Mouse (Mus musculus) MEL (cell line): ENCODE results near the gene Tnfrsf4. TPM values are rescaled to one million over a fixed set of nuclear protein-coding genes. Genes with fewer than 3 reads are reported as not detected.

Source experiments
- DNase-seq: peaks from one replicate; pipeline ENCODE4 v3.0.0; 2011; ENCODE audit warnings: low read depth, low spot score
- H3K27ac ChIP-seq: 2 replicates; pipeline ENCODE4 v1.5.1; 2012; ENCODE audit warnings: low read depth, mild to moderate bottlenecking, control low read depth, low read length, moderate library complexity; ENCODE audit not compliant: control insufficient read depth
- H3K27me3 ChIP-seq, 2 experiments: fragments of 150-350 bp in 1 of 2; sonication (generic) in 1 of 2; 2 replicates each; pipeline ENCODE4 v1.6.1; 2012; ENCODE audit warnings: low read length in 2 of 2, mild to moderate bottlenecking in 2 of 2, improper control_type of control experiment in 1 of 2, moderate library complexity in 1 of 2; ENCODE audit not compliant: insufficient read depth in 2 of 2, control insufficient read depth in 1 of 2
- H3K36me3 ChIP-seq, 2 experiments: 2 replicates each; pipeline ENCODE4 v1.6.1; 2012 to 2014; ENCODE audit warnings: low read length in 2 of 2, improper control_type of control experiment in 1 of 2, inconsistent platforms in 1 of 2, mild to moderate bottlenecking in 1 of 2; ENCODE audit not compliant: insufficient read depth in 2 of 2, control insufficient read depth in 1 of 2
- H3K4me1 ChIP-seq, 2 experiments: fragments of 150-350 bp in 1 of 2; sonication (generic) in 1 of 2; 2 replicates each; pipeline ENCODE4 v1.6.1; 2012; ENCODE audit warnings: low read length in 2 of 2, improper control_type of control experiment in 1 of 2, mild to moderate bottlenecking in 1 of 2; ENCODE audit not compliant: insufficient read depth in 2 of 2, control insufficient read depth in 1 of 2
- H3K4me3 ChIP-seq, 2 experiments: fragments of 150-350 bp in 1 of 2; sonication (generic) in 1 of 2; 2 replicates each; pipeline ENCODE4 v1.5.1; 2012; ENCODE audit warnings: low read depth in 2 of 2, low read length in 2 of 2, mild to moderate bottlenecking in 2 of 2, moderate library complexity in 2 of 2, control low read depth in 1 of 2, improper control_type of control experiment in 1 of 2; ENCODE audit not compliant: control insufficient read depth in 1 of 2, insufficient read depth in 1 of 2
- H3K79me2 ChIP-seq: 2 replicates; pipeline ENCODE4 v1.6.1; 2012; ENCODE audit warnings: mild to moderate bottlenecking, low read length, moderate library complexity; ENCODE audit not compliant: control insufficient read depth, poor library complexity, insufficient read depth
- H3K9ac ChIP-seq: 2 replicates; pipeline ENCODE4 v1.6.1; 2012; ENCODE audit warnings: low read depth, mild to moderate bottlenecking, control low read depth, low read length, moderate library complexity; ENCODE audit not compliant: control insufficient read depth, poor library complexity, severe bottlenecking
- H3K9me3 ChIP-seq: fragments of 150-350 bp; sonication (generic); replicated peaks from 2 replicates; pipeline ENCODE4 v1.6.1; 2012; ENCODE audit warnings: mild to moderate bottlenecking, low read length, improper control_type of control experiment, moderate library complexity; ENCODE audit not compliant: insufficient read depth
- CHD1 ChIP-seq: IDR thresholded peaks from 2 replicates; pipeline ENCODE4 v1.6.1; 2012; ENCODE audit warnings: low read depth, mild to moderate bottlenecking, inconsistent platforms, low read length, improper control_type of control experiment
- CHD2 ChIP-seq: IDR thresholded peaks from 2 replicates; pipeline ENCODE4 v1.6.1; 2011; ENCODE audit warnings: low read length, improper control_type of control experiment
- CTCF ChIP-seq, 3 experiments: IDR thresholded peaks in 2 of 3; conservative IDR thresholded peaks in 1 of 3; 2 replicates each; pipeline ENCODE4 v1.5.1; 2011 to 2012; ENCODE audit warnings: low read length in 3 of 3, low read depth in 2 of 3, mild to moderate bottlenecking in 2 of 3, improper control_type of control experiment in 1 of 3, inconsistent platforms in 1 of 3, mixed read lengths in 1 of 3, moderate library complexity in 1 of 3; ENCODE audit not compliant: control insufficient read depth in 1 of 3, insufficient read depth in 1 of 3, poor library complexity in 1 of 3, severe bottlenecking in 1 of 3
- E2F4 ChIP-seq: IDR thresholded peaks from 2 replicates; pipeline ENCODE4 v1.6.1; 2011; ENCODE audit warnings: low read depth, low read length, improper control_type of control experiment, borderline replicate concordance
- ELF1 ChIP-seq: IDR thresholded peaks from 2 replicates; pipeline ENCODE4 v1.6.1; 2014; ENCODE audit warnings: low read depth, mild to moderate bottlenecking, inconsistent platforms, low read length, improper control_type of control experiment, moderate library complexity
- EP300 ChIP-seq, 2 experiments: IDR thresholded peaks; 2 replicates each; pipeline ENCODE4 v1.6.1; 2011; ENCODE audit warnings: improper control_type of control experiment in 2 of 2, low read length in 2 of 2, low read depth in 1 of 2, mild to moderate bottlenecking in 1 of 2
- ETS1 ChIP-seq: IDR thresholded peaks from 2 replicates; pipeline ENCODE4 v1.6.1; 2012; ENCODE audit warnings: low read depth, mild to moderate bottlenecking, inconsistent platforms, low read length, improper control_type of control experiment, moderate library complexity
- GABPA ChIP-seq: IDR thresholded peaks from 2 replicates; pipeline ENCODE4 v1.6.1; 2012; ENCODE audit warnings: low read depth, mild to moderate bottlenecking, inconsistent platforms, low read length, improper control_type of control experiment, moderate library complexity
- GATA1 ChIP-seq: IDR thresholded peaks from 2 replicates; pipeline ENCODE4 v1.6.1; 2011; ENCODE audit warnings: low read depth, low read length, improper control_type of control experiment
- JUND ChIP-seq: IDR thresholded peaks from 2 replicates; pipeline ENCODE4 v1.6.1; 2011; ENCODE audit warnings: low read depth, mild to moderate bottlenecking, improper control_type of control experiment, low read length
- MAFK ChIP-seq: IDR thresholded peaks from 2 replicates; pipeline ENCODE4 v1.6.1; 2011; ENCODE audit warnings: low read depth, mild to moderate bottlenecking, low read length, improper control_type of control experiment, borderline replicate concordance
- MAZ ChIP-seq: IDR thresholded peaks from 2 replicates; pipeline ENCODE4 v1.6.1; 2012; ENCODE audit warnings: low read depth, mild to moderate bottlenecking, inconsistent platforms, low read length, improper control_type of control experiment
- MEF2A ChIP-seq: IDR thresholded peaks from 2 replicates; pipeline ENCODE4 v1.6.1; 2014; ENCODE audit warnings: low read depth, mild to moderate bottlenecking, inconsistent platforms, low read length, improper control_type of control experiment; ENCODE audit not compliant: poor library complexity, insufficient replicate concordance, severe bottlenecking; ENCODE audit errors: extremely low read depth
- MXI1 ChIP-seq: IDR thresholded peaks from 2 replicates; pipeline ENCODE4 v1.6.1; 2011; ENCODE audit warnings: mild to moderate bottlenecking, low read depth, low read length, improper control_type of control experiment
- MYB ChIP-seq: IDR thresholded peaks from 2 replicates; pipeline ENCODE4 v1.6.1; 2011; ENCODE audit warnings: mild to moderate bottlenecking, low read depth, low read length, improper control_type of control experiment
- NELFE ChIP-seq: IDR thresholded peaks from 2 replicates; pipeline ENCODE4 v1.6.1; 2011; ENCODE audit warnings: low read depth, low read length, improper control_type of control experiment
- POLR2A ChIP-seq, 2 experiments: IDR thresholded peaks; 2 replicates each; pipeline ENCODE4 v1.6.1; 2011 to 2012; ENCODE audit warnings: low read length in 2 of 2, mild to moderate bottlenecking in 2 of 2, control low read depth in 1 of 2, improper control_type of control experiment in 1 of 2, low read depth in 1 of 2, moderate library complexity in 1 of 2; ENCODE audit not compliant: control insufficient read depth in 1 of 2, insufficient read depth in 1 of 2, poor library complexity in 1 of 2
- RAD21 ChIP-seq: IDR thresholded peaks from 2 replicates; pipeline ENCODE4 v1.6.1; 2011; ENCODE audit warnings: mild to moderate bottlenecking, low read depth, low read length, improper control_type of control experiment
- RCOR1 ChIP-seq: IDR thresholded peaks from 2 replicates; pipeline ENCODE4 v1.6.1; 2012; ENCODE audit warnings: low read depth, mild to moderate bottlenecking, inconsistent platforms, low read length, improper control_type of control experiment
- SIN3A ChIP-seq: IDR thresholded peaks from 2 replicates; pipeline ENCODE4 v1.6.1; 2012; ENCODE audit warnings: low read length, improper control_type of control experiment, inconsistent platforms
- SMC3 ChIP-seq: IDR thresholded peaks from 2 replicates; pipeline ENCODE4 v1.6.1; 2011; ENCODE audit warnings: low read depth, low read length, improper control_type of control experiment
- TAL1 ChIP-seq: IDR thresholded peaks from 2 replicates; pipeline ENCODE4 v1.6.1; 2012; ENCODE audit warnings: mild to moderate bottlenecking, inconsistent platforms, low read length, moderate library complexity, mixed read lengths
- TBP ChIP-seq: IDR thresholded peaks from 2 replicates; pipeline ENCODE4 v1.8.0; 2011; ENCODE audit warnings: low read depth, low read length, improper control_type of control experiment
- UBTF ChIP-seq: IDR thresholded peaks from 2 replicates; pipeline ENCODE4 v1.6.1; 2012; ENCODE audit warnings: low read depth, mild to moderate bottlenecking, inconsistent platforms, low read length, improper control_type of control experiment, moderate library complexity, borderline replicate concordance; ENCODE audit not compliant: insufficient read depth
- USF1 ChIP-seq: IDR thresholded peaks from 2 replicates; pipeline ENCODE4 v1.6.1; 2014; ENCODE audit warnings: low read depth, mild to moderate bottlenecking, inconsistent platforms, low read length, improper control_type of control experiment, moderate library complexity
- USF2 ChIP-seq, 2 experiments: IDR thresholded peaks; 2 replicates each; pipeline ENCODE4 v1.6.1; 2011 to 2012; ENCODE audit warnings: improper control_type of control experiment in 2 of 2, low read length in 2 of 2, borderline replicate concordance in 1 of 2, inconsistent platforms in 1 of 2, low read depth in 1 of 2, mild to moderate bottlenecking in 1 of 2; ENCODE audit not compliant: insufficient read depth in 1 of 2
- ZC3H11A ChIP-seq: IDR thresholded peaks from 2 replicates; pipeline ENCODE4 v1.6.1; 2012; ENCODE audit warnings: low read depth, mild to moderate bottlenecking, inconsistent platforms, low read length, improper control_type of control experiment
- ZKSCAN1 ChIP-seq: IDR thresholded peaks from 2 replicates; pipeline ENCODE4 v1.6.1; 2012; ENCODE audit warnings: low read depth, mild to moderate bottlenecking, inconsistent platforms, low read length, improper control_type of control experiment, moderate library complexity
- ZMIZ1 ChIP-seq: IDR thresholded peaks from 2 replicates; pipeline ENCODE4 v1.6.1; 2012; ENCODE audit warnings: low read depth, mild to moderate bottlenecking, inconsistent platforms, low read length, improper control_type of control experiment, moderate library complexity
- ZNF384 ChIP-seq: IDR thresholded peaks from 2 replicates; pipeline ENCODE4 v1.6.1; 2012; ENCODE audit warnings: low read depth, mild to moderate bottlenecking, inconsistent platforms, low read length, improper control_type of control experiment
- polyA plus RNA-seq, 2 experiments: library from polyadenylated mRNA; stranded (reverse) in 1 of 2; unstranded in 1 of 2; fragments of >175 nt in 1 of 2; fragments of >200 nt in 1 of 2; gene quantifications; 2 replicates each; pipeline versions ENCODE4 v1.2.1 to v1.2.4; 2012; ENCODE audit warnings: low replicate concordance in 2 of 2, low read depth in 1 of 2; ENCODE audit not compliant: insufficient read length in 2 of 2, insufficient read depth in 1 of 2, missing spikeins in 1 of 2
- total RNA-seq: library from RNA; depleted of rRNA; stranded (reverse); fragments of 300-350 nt; gene quantifications from 2 replicates; pipeline ENCODE4 v1.2.3, GENCODE M21; 2012

Tnfrsf4 gene
- total and polyA plus RNA-seq, 3 experiments = 1.6 to 2.7 TPM; not detected in 1

DNA sequence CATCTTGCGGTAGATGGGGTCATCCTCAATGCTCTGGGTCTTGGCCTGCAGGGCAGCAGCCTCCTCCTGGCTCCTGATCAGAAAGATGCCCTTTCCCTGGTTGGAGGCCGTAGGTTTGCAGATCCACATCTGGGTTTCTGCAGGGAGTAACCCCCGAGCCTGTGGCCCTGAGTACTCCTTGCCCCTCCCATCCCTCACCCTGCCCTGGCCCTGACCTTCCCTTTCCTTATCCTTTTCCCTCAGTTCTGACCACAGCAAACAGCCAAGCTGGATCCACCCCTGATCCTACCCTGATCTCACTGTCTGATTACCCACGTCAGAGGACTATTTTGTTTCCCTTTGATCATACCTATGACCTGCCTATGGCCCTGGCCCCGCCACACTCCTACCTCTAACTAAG is 31.1 kb downstream of the Tnfrsf4 start:
- Histone ChIP-seq H3K4me3 (no peak overlapping the region), H3K27me3 (no peaks in the 10 kb centered on the region), H3K4me1 (no peaks in the 10 kb centered on the region; a peak in 1 of 4 replicates), H3K9me3 (no peaks in the 10 kb centered on the region), H3K79me2 (no peaks in the 10 kb centered on the region), H3K27ac (no peak overlapping the region), H3K9ac (no peak overlapping the region), H3K36me3 (peaks cover 0 to 2% of the 10 kb centered on the region in 2 experiments; a peak in 1 of 4 replicates)
- no peak for DNase-seq
- no peak for TF ChIP-seq SMC3
- TF ChIP-seq ZC3H11A = no peak
- TF ChIP-seq UBTF = no peak
- TF ChIP-seq SIN3A = no peak
- TF ChIP-seq NELFE = no peak
- TF ChIP-seq EP300 (IDR thresholded peaks at IDR 0.05; ENCODE audit: low read depth in 1 of 2, low read length in 2 of 2) = no peak
- no peak for TF ChIP-seq ZKSCAN1

DNA sequence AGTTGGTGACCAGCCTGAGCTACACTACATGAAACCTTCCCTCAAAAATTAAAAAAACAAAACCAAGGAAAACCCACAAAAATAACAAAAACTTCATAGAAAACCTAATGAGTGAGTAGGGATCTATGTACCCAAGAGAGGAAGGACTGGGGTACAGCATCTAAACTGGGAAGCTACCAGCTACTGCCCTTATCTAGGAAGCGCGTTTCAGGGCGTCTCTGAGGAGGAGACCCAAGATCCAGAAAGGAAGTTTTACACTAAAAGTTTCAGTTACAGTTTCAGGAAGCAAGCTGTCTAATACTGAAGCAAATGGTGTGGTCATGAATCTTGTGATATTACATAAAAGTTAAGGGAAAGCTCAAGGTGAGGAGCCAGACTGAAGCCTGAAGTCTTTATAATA is 36.1 kb downstream of the Tnfrsf4 start:
- H3K27ac ChIP-seq = peak overlapping the region; percentile 1; the same call in 1 of the 2 replicates
- H3K79me2 ChIP-seq = no peaks in the 10 kb centered on the region
- H3K9me3 ChIP-seq = no peaks in the 10 kb centered on the region
- no peaks in the 10 kb centered on the region for H3K27me3 ChIP-seq
- peak overlapping the region in 1 of 2 experiments; percentile 37; a peak in 2 of 4 replicates for H3K4me3 ChIP-seq
- peak; percentile 65 for DNase-seq
- peaks cover 0 to 8% of the 10 kb centered on the region in 2 experiments; a peak in 3 of 4 replicates for H3K4me1 ChIP-seq
- 0 out of 2 replicates have a peak overlapping the region, but pooled peaks have one; percentile 0 for H3K9ac ChIP-seq
- TF ChIP-seq CHD1 (no peak), TBP (no peak), USF2 (IDR thresholded peaks at IDR 0.05; ENCODE audit: borderline replicate concordance in 1 of 2, insufficient read depth in 1 of 2, low read depth in 1 of 2, low read length in 2 of 2) (no peak), NELFE (no peak), GABPA (no peak), SMC3 (0 out of 2 replicates have a peak, but pooled peaks have one; percentile 10), MAFK (no peak), MEF2A (no peak), EP300 (IDR thresholded peaks at IDR 0.05; ENCODE audit: low read depth in 1 of 2, low read length in 2 of 2) (peak; percentile 10 to 27; a peak in 3 of 4 replicates), MXI1 (no peak), POLR2A (IDR thresholded peaks at IDR 0.05; ENCODE audit: control insufficient read depth in 1 of 2, insufficient read depth in 1 of 2, low read depth in 1 of 2, low read length in 2 of 2, poor library complexity in 1 of 2) (0 out of 4 replicates have a peak, but pooled peaks of 1 of the 2 experiments have one; percentile 24), USF1 (no peak), CHD2 (no peak), MYB (no peak), ZC3H11A (no peak), RAD21 (no peak), E2F4 (no peak), CTCF (IDR thresholded peaks at IDR 0.05 in 2 of 3, conservative IDR thresholded peaks at IDR 0.05 in 1 of 3; ENCODE audit: control insufficient read depth in 1 of 3, insufficient read depth in 1 of 3, low read depth in 2 of 3, low read length in 3 of 3, poor library complexity in 1 of 3, severe bottlenecking in 1 of 3) (no peak), ELF1 (no peak), ZMIZ1 (no peak), GATA1 (peak; percentile 58), JUND (no peak), TAL1 (no peak), ZNF384 (no peak), MAZ (no peak), RCOR1 (peak; percentile 43; the same call in 1 of the 2 replicates), ETS1 (no peak)
- H3K36me3 ChIP-seq = peaks cover 0 to 9% of the 10 kb centered on the region in 2 experiments; a peak in 2 of 4 replicates
